Mouse (Mus musculus) neural tube, embryonic 15.5 days (tissue): ENCODE data around the gene Atp6v0a4. TPM values are rescaled to one million over a fixed set of nuclear protein-coding genes. Genes with fewer than 3 reads are reported as not detected.

Experiments
- ATAC-seq: fragments of 200-750 bp; cut with Nextera tagmentation; 2 replicates; pipeline ENCODE4 v1.8.0; 2017; ENCODE audit warnings: mild to moderate bottlenecking, moderate TSS enrichment, moderate library complexity; ENCODE audit not compliant: low FRiP score
- H3K27ac ChIP-seq: fragments of 300-500 bp; sonication (generic); replicated peaks from 2 replicates; pipeline ENCODE4 v1.5.1; 2015; ENCODE audit warnings: mild to moderate bottlenecking, inconsistent platforms
- H3K27me3 ChIP-seq: fragments of 300-500 bp; sonication (generic); replicated peaks from 2 replicates; pipeline ENCODE4 v1.6.1; 2015; ENCODE audit warnings: inconsistent platforms
- H3K36me3 ChIP-seq: fragments of 300-500 bp; sonication (generic); 2 replicates; pipeline ENCODE4 v1.6.1; 2015; ENCODE audit warnings: inconsistent platforms
- H3K4me1 ChIP-seq: fragments of 300-500 bp; sonication (generic); 2 replicates; pipeline ENCODE4 v1.6.1; 2015; ENCODE audit warnings: inconsistent platforms
- H3K4me2 ChIP-seq: fragments of 300-500 bp; sonication (generic); 2 replicates; pipeline ENCODE4 v1.6.1; 2015; ENCODE audit warnings: inconsistent platforms, mild to moderate bottlenecking, moderate library complexity
- H3K4me3 ChIP-seq: fragments of 300-500 bp; sonication (generic); replicated peaks from 2 replicates; pipeline ENCODE4 v1.5.1; 2015; ENCODE audit warnings: mild to moderate bottlenecking, inconsistent platforms
- H3K9ac ChIP-seq: fragments of 300-500 bp; sonication (generic); replicated peaks from 2 replicates; pipeline ENCODE4 v1.6.1; 2015; ENCODE audit warnings: mild to moderate bottlenecking, inconsistent platforms
- H3K9me3 ChIP-seq: fragments of 300-500 bp; sonication (generic); replicated peaks from 2 replicates; pipeline ENCODE4 v1.6.1; 2016; ENCODE audit warnings: inconsistent platforms
- WGBS: fragments of 180-500 bp; shearing (Covaris S2); methylation state at CpG from one replicate; pipeline ENCODE4 v1.1.7; 2015; ENCODE audit warnings: mixed read lengths; 5-methylcytosine and 5-hydroxymethylcytosine counted together
- polyA plus RNA-seq: library from polyadenylated mRNA; unstranded; fragments of >200 nt; fragmentation: Nextera tagmentation; extraction: Ambion mirVana; gene quantifications from 2 replicates; pipeline ENCODE4 v1.2.1, GENCODE M21; 2015

The Atp6v0a4 gene
- polyA plus RNA-seq = 0.49 and 0.79 TPM in 2 replicates

DNA sequence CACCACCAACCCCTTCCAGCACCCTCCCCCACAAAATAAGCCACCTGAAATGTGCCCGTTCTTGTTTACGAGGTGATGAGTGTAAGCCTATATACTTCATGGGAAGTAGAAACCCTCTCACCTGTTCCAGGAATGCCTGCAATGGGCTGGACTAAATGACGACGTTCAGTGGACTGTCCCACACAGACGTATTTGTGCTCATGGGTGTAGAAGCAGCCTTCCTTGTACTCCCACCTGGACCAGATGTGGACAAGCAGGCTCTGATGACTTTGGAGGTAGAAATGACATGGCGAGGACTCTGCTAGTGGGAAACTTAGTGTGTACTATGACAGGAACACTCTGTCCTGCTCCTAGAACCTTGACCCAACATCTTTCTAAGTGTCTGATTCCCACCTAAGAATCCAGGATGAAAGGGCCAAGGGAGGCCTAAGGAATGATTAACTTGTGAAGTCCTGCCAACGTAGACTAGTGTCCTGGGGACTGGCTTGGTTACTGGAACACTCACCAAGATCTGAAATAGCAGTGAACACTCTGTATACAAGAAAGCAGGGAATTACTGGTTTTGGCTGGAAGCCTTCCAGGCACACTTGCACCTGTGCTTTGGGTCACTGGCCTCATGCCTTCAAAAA, at the start of gene Atp6v0a4:
Gene Atp6v0a4, minus strand, starts transcription at position 380 of the 629 bp plus-strand sequence.
- peaks cover 47% of the 10 kb centered on the region for H3K36me3 ChIP-seq

DNA sequence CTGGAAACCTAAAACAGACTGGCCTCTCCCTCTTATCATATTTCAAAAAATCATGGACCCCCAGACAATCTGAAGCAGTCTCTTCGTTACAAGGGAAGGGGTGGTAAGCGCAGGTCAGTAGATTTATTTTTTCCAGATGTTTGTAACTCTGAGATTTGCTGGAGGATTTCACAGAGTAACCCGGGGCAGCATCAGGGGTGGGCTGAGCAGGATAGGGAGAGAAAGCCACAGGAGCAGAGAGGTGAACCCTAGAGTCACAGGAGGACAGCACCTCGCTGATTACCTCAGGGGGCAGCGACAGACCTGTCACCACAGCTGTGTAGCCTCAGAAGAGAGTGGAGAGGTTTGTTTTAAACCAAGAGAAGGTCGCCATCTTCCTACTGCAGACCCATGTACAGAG, 41.0 kb upstream of the Atp6v0a4 start:
- Histone ChIP-seq H3K36me3 (peaks cover 45% of the 10 kb centered on the region), H3K4me2 (no peak overlapping the region), H3K9me3 (no peaks in the 10 kb centered on the region), H3K27ac (peak overlapping the region; percentile 37; the same call in 1 of the 2 replicates), H3K27me3 (no peaks in the 10 kb centered on the region), H3K4me3 (no peak overlapping the region), H3K4me1 (peaks cover 24% of the 10 kb centered on the region), H3K9ac (no peak overlapping the region)
- 73% methylated on average over 6 of the region's 6 CpGs for WGBS
- no peak for ATAC-seq

More for the DNA sequence above, at the start of gene Atp6v0a4:
- Histone ChIP-seq H3K4me2 (no peak within 1 kb of the TSS), H3K27me3 (no peaks in the 10 kb centered on the region), H3K4me1 (no peaks in the 10 kb centered on the region), H3K4me3 (no peak within 1 kb of the TSS), H3K9me3 (no peaks in the 10 kb centered on the region), H3K9ac (no peak within 1 kb of the TSS), H3K27ac (no peak within 1 kb of the TSS)
- 88% methylated on average over 7 of the region's 7 CpGs for WGBS
- ATAC-seq = no peak

DNA sequence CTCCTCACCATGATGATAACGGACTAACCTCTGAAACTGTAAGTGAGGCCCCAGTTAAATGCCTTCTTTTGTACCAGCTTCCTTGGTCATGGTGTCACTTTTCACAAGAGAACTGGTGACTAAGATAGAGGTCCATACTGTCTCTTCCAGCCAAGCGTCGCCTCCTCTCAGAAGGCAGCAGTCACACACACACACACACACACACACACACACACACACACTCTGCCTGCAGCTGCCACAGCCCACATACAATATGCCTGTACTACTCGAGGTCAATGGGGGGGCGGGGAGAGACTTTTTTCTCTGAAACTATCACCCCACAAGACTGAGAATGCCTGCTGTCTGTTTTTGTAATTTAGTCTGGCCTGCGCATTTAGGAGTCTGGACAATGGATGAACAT, 40.3 kb upstream of the Atp6v0a4 start:
- ATAC-seq = no peak
- Histone ChIP-seq H3K27me3 (no peaks in the 10 kb centered on the region), H3K4me3 (no peak overlapping the region), H3K9ac (no peak overlapping the region), H3K27ac (no peak overlapping the region), H3K9me3 (no peaks in the 10 kb centered on the region), H3K4me1 (peaks cover 27% of the 10 kb centered on the region), H3K4me2 (no peak overlapping the region), H3K36me3 (peaks cover 40% of the 10 kb centered on the region)
- WGBS = 74% methylated on average over 6 of the region's 6 CpGs

DNA sequence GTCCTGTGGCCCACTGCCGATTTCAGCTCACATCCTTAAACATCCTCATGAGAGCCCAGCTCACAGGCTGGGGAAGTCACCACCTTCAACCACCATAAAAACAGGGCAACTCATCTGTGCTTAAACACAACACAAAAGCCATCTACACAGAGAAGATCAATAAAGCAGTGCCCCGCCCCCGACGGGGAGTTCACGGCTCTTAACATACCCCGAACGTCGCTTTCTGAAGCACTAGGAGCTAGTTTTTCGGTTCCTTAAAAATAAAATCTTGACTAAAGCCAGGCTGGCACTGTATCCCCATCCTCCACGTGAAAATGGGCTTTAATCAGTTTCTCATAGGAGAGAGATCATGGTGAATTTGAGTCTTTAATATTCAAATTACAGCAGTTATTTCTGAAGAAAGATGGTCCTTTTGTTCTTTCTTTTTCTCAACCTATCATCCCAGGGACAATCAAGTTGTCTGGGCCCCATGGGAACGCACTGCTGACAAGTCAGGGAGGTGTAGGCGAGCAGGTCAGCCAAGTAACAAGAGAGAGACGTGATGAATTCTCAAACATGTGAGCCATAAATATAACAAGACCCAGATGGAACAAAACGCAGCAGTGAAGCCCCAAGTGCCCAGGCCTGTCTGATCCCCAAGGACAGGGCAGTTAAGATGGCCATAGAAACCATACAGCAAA, 38.6 kb upstream of the Atp6v0a4 start:
- Histone ChIP-seq H3K4me2 (no peak overlapping the region), H3K9ac (no peak overlapping the region), H3K36me3 (peaks cover 25% of the 10 kb centered on the region), H3K27me3 (no peaks in the 10 kb centered on the region), H3K9me3 (no peaks in the 10 kb centered on the region), H3K4me3 (no peak overlapping the region), H3K4me1 (peaks cover 33% of the 10 kb centered on the region), H3K27ac (no peak overlapping the region)
- 15% methylated on average over 14 of the region's 14 CpGs for WGBS
- no peak for ATAC-seq

DNA sequence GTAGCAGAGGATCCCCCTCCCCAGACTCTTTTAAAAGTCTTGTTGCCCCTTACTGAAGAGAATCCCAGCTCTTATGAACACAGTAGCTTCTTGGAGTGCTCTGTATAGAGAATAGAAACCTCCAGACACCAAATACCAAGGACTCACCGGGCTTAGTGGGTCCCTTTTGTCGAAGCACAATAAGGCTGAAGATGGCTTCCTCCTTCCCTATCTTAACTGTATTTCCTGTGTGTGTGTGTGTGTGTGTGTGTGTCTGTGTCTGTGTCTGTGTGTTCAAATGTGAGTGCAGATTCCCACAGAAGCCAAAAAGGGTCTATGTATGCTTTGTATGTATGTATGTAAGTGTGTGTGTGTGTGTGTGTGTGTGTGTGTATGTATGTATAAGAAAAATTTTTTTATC, 36.2 kb upstream of the Atp6v0a4 start:
- no peaks in the 10 kb centered on the region for H3K9me3 ChIP-seq
- no peak overlapping the region for H3K9ac ChIP-seq
- 60% methylated on average over 2 of the region's 2 CpGs for WGBS
- peak overlapping the region; percentile 70 for H3K27ac ChIP-seq
- H3K27me3 ChIP-seq = no peaks in the 10 kb centered on the region
- ATAC-seq = peak; percentile 15; the same call in 1 of the 2 replicates
- no peak overlapping the region; the same call in 1 of the 2 replicates for H3K4me2 ChIP-seq
- H3K36me3 ChIP-seq = peaks cover 16% of the 10 kb centered on the region
- H3K4me1 ChIP-seq = peaks cover 30% of the 10 kb centered on the region
- no peak overlapping the region for H3K4me3 ChIP-seq

DNA sequence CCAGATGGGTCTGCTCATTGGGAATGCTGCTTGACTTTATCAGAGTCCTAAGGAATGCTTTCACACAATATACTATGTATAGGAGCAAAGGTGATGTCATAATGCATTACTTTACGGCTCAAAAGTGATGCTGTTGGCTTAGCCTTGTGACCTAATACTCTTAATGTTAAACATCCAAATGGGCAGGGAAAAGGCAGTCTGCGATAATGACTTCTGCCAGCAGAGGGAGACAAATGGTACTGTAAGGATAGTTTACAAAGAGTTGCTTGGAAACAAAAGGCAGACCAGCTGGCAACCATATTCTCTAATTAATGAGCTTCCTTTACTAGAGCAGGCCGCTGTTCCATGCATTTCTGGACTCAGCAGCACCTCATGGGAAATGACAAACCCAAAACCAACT, 35.7 kb upstream of the Atp6v0a4 start:
- Histone ChIP-seq H3K4me1 (peaks cover 27% of the 10 kb centered on the region), H3K4me3 (no peak overlapping the region), H3K9me3 (no peaks in the 10 kb centered on the region), H3K27ac (peak overlapping the region; percentile 70), H3K36me3 (peaks cover 15% of the 10 kb centered on the region), H3K27me3 (no peaks in the 10 kb centered on the region), H3K4me2 (no peak overlapping the region; the same call in 1 of the 2 replicates), H3K9ac (no peak overlapping the region)
- peak; percentile 48 for ATAC-seq
- 10% methylated on average over 3 of the region's 3 CpGs for WGBS

DNA sequence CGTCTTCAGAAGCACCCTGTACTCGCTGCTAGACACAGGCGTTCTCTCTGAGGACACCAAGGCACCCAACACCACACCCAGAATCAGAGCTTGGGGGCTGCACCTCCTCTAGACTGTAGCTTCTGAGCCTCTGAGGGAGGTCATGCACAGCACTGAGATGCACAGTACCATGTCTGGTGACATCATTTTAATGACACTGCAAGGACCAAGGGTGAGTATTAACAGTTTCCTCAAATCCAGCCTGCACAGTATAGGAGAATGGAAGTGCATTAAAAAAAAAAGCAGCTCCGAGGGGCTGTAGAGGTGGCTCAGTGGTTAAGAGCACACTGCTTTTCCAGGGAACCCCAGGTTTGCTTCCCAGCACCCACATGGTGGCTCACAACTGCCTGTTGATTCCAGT, 35.2 kb upstream of the Atp6v0a4 start:
- WGBS = 76% methylated on average over 4 of the region's 4 CpGs

DNA sequence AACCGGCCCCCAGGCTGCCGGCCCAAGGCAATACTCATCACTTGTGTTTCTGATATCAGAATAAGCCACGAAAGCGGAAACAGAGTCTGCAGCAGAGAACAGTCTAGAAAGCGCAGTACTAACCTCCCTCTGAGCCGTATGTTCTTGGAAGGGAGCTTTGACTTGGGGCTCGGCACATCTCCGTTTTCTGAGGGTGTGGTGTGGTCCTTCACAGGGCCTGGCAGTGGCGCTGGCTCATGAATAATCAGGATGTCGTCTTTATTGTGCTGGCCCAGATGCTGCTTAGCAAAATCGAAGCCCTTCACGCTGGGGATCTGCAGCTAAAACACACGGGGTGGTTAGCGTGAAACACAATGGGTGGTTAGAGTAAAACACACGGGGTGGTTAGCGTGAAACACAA, 33.5 kb upstream of the Atp6v0a4 start:
- 43% methylated on average over 16 of the region's 16 CpGs for WGBS
- no peaks in the 10 kb centered on the region for H3K27me3 ChIP-seq
- H3K9me3 ChIP-seq = no peaks in the 10 kb centered on the region
- peaks cover 18% of the 10 kb centered on the region for H3K36me3 ChIP-seq
- no peak overlapping the region for H3K9ac ChIP-seq
- H3K4me1 ChIP-seq = peaks cover 22% of the 10 kb centered on the region
- no peak overlapping the region for H3K4me3 ChIP-seq
- no peak for ATAC-seq
- H3K4me2 ChIP-seq = no peak overlapping the region
- 0 out of 2 replicates have a peak overlapping the region, but pooled peaks have one; percentile 0 for H3K27ac ChIP-seq

More for the DNA sequence above, 35.2 kb upstream of the Atp6v0a4 start:
- no peak overlapping the region for H3K4me3 ChIP-seq
- H3K4me1 ChIP-seq = peaks cover 27% of the 10 kb centered on the region
- H3K36me3 ChIP-seq = peaks cover 19% of the 10 kb centered on the region
- no peaks in the 10 kb centered on the region for H3K27me3 ChIP-seq
- no peak overlapping the region for H3K4me2 ChIP-seq
- H3K27ac ChIP-seq = no peak overlapping the region
- no peak; the same call in 1 of the 2 replicates for ATAC-seq
- no peaks in the 10 kb centered on the region for H3K9me3 ChIP-seq
- no peak overlapping the region for H3K9ac ChIP-seq

DNA sequence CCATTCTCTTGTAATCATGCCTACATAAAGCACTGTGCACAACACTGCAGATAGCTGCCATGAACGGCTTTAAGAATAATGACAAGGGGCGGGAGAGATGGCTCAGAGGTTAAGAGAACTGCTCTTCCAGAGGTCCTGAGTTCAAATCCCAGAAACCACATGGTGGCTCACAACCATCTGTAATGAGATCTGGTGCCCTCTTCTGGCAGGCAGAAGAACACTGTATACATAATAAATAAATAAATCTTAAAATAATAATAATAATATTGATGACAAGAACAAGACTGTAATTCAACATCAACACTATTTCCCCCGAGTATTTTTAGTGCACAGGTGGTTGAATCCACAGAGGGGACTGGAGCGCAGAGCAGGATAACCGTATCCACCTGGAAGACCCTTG, 31.8 kb upstream of the Atp6v0a4 start:
- Histone ChIP-seq H3K9me3 (no peaks in the 10 kb centered on the region), H3K4me2 (no peak overlapping the region), H3K27ac (no peak overlapping the region), H3K9ac (no peak overlapping the region), H3K4me1 (peaks cover 13% of the 10 kb centered on the region), H3K27me3 (no peaks in the 10 kb centered on the region), H3K4me3 (no peak overlapping the region), H3K36me3 (peaks cover 24% of the 10 kb centered on the region)
- no peak for ATAC-seq
- 93% methylated on average over 5 of the region's 5 CpGs for WGBS

DNA sequence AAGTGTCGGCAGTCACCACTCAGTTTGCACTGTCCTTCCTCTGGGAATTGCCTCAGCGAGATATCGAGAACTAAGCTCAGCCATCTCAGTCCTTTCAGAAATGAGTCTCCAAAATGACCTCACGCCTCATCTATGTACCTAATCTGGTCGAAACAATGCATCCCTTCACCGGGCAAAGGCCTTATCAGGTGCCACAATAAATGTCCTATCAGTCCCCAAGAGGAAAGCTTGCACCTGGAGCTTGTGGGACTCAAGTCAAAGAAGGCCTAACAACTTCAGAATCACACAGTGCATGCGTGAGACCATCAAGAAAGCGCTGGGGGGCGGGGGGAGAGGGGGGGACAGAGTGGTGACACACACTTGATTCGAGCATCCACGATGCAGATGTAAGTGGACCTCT, 27.9 kb upstream of the Atp6v0a4 start:
- no peaks in the 10 kb centered on the region for H3K9me3 ChIP-seq
- WGBS = 85% methylated on average over 11 of the region's 11 CpGs
- no peak overlapping the region for H3K27ac ChIP-seq
- H3K36me3 ChIP-seq = peaks cover 47% of the 10 kb centered on the region
- no peak overlapping the region for H3K9ac ChIP-seq
- no peaks in the 10 kb centered on the region for H3K27me3 ChIP-seq
- H3K4me1 ChIP-seq = no peaks in the 10 kb centered on the region
- ATAC-seq = no peak
- no peak overlapping the region for H3K4me2 ChIP-seq
- no peak overlapping the region for H3K4me3 ChIP-seq

DNA sequence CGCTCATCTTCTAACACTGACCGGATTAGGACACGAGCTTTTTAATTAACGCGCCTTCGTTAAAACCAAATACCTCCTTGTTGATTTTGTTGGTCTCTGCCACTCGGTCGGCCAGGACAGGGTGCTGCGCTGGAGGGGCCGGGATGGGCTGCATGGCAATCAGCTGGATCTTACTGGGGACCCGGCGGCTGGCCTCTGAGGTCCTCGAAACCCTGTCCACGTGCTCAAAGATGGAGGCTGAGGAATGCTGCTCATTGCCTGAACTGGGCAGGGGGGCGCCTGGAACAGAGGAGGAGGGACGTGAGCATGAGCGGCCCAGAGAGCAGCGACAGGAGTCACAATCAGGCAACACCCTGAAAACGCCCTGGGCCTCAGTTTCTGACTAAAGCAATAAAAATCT, 25.1 kb upstream of the Atp6v0a4 start:
- H3K36me3 ChIP-seq = peaks cover 58% of the 10 kb centered on the region
- no peak overlapping the region for H3K27ac ChIP-seq
- H3K4me2 ChIP-seq = no peak overlapping the region

DNA sequence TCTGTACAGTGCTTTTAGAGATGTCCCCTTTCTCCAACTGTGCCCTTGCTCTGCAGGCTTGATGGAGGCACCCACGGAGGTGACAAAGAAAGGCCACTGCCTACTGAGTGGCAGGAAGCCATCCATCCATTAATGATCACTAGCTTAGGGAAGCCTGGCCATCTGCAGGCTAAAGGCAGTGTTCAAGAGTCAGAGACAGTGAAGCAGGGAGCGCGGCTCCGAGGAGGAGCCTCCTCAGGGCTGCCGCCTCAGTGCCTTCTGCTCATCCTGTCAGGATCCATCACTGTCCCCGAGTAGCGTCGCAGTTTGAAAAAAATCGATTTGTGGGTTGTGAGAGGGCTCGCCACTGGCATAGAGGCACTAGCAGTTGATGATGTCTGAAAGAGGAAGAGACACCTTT, 24.2 kb upstream of the Atp6v0a4 start:
- H3K4me1 ChIP-seq = peaks cover 5% of the 10 kb centered on the region; the same call in 1 of the 2 replicates
- no peaks in the 10 kb centered on the region for H3K27me3 ChIP-seq
- no peaks in the 10 kb centered on the region for H3K9me3 ChIP-seq
- H3K36me3 ChIP-seq = peaks cover 64% of the 10 kb centered on the region
- H3K9ac ChIP-seq = no peak overlapping the region
- no peak for ATAC-seq
- H3K4me3 ChIP-seq = no peak overlapping the region
- WGBS = 92% methylated on average over 10 of the region's 10 CpGs
- no peak overlapping the region for H3K4me2 ChIP-seq
- no peak overlapping the region for H3K27ac ChIP-seq

More for the DNA sequence above, 25.1 kb upstream of the Atp6v0a4 start:
- Histone ChIP-seq H3K9ac (no peak overlapping the region), H3K4me1 (no peaks in the 10 kb centered on the region; the same call in 1 of the 2 replicates), H3K4me3 (no peak overlapping the region), H3K27me3 (no peaks in the 10 kb centered on the region), H3K9me3 (no peaks in the 10 kb centered on the region)
- ATAC-seq = no peak
- WGBS = 92% methylated on average over 19 of the region's 19 CpGs
